Mouse (Mus musculus) hindbrain, embryonic 13.5 days (tissue): ENCODE results near the gene Bms1. TPM values are rescaled to one million over a fixed set of nuclear protein-coding genes. Genes with fewer than 3 reads are reported as not detected.

Experiments used
- ATAC-seq: fragments of 200-750 bp; cut with Nextera tagmentation; 2 replicates; pipeline ENCODE4 v1.8.0; 2017; ENCODE audit warnings: moderate TSS enrichment; ENCODE audit not compliant: low FRiP score
- H3K27ac ChIP-seq: fragments of 300-500 bp; sonication (generic); 2 replicates; pipeline ENCODE4 v1.5.1; 2015; ENCODE audit warnings: inconsistent platforms, mild to moderate bottlenecking, moderate library complexity
- H3K27me3 ChIP-seq: fragments of 300-500 bp; sonication (generic); 2 replicates; pipeline ENCODE4 v1.6.1; 2015; ENCODE audit warnings: mild to moderate bottlenecking, inconsistent platforms
- H3K36me3 ChIP-seq: fragments of 300-500 bp; sonication (generic); 2 replicates; pipeline ENCODE4 v1.6.1; 2015; ENCODE audit warnings: mild to moderate bottlenecking, inconsistent platforms
- H3K4me1 ChIP-seq: fragments of 300-500 bp; sonication (generic); replicated peaks from 2 replicates; pipeline ENCODE4 v1.6.1; 2015; ENCODE audit warnings: inconsistent platforms
- H3K4me2 ChIP-seq: fragments of 300-500 bp; sonication (generic); 2 replicates; pipeline ENCODE4 v1.6.1; 2015; ENCODE audit warnings: inconsistent platforms, mild to moderate bottlenecking, moderate library complexity
- H3K4me3 ChIP-seq: fragments of 300-500 bp; sonication (generic); 2 replicates; pipeline ENCODE4 v1.5.1; 2015; ENCODE audit warnings: mild to moderate bottlenecking, inconsistent platforms
- H3K9ac ChIP-seq: fragments of 300-500 bp; sonication (generic); 2 replicates; pipeline ENCODE4 v1.6.1; 2015; ENCODE audit warnings: mild to moderate bottlenecking, inconsistent platforms
- H3K9me3 ChIP-seq: fragments of 300-500 bp; sonication (generic); 2 replicates; pipeline ENCODE4 v1.6.1; 2016; ENCODE audit warnings: inconsistent platforms
- WGBS: fragments of 180-500 bp; shearing (Covaris S2); methylation state at CpG from one replicate; pipeline ENCODE4 v1.1.7; 2015; 5-methylcytosine and 5-hydroxymethylcytosine counted together
- microRNA-seq: library from miRNA; unstranded; fragments of <30 nt; microRNA quantifications from one replicate; pipeline ENCODE4, GENCODE M21; 2016
- polyA plus RNA-seq: library from polyadenylated mRNA; unstranded; fragments of >200 nt; fragmentation: Nextera tagmentation; extraction: Ambion mirVana; gene quantifications from 2 replicates; pipeline ENCODE4 v1.2.1, GENCODE M21; 2015

The Bms1 gene
- polyA plus RNA-seq, 1 experiment from 2014 or later: 24.9 TPM

GRCm38 (mm10) chr6:118348186-118348585, 71.1 kb downstream of the Bms1 start:
- no peak for ATAC-seq
- Histone ChIP-seq H3K36me3 (no peaks in the 10 kb centered on the region), H3K4me1 (peaks cover 3% of the 10 kb centered on the region; the same call in 1 of the 2 replicates), H3K27ac (no peak overlapping the region), H3K9ac (no peak overlapping the region), H3K4me3 (no peak overlapping the region), H3K27me3 (no peaks in the 10 kb centered on the region), H3K4me2 (no peak overlapping the region), H3K9me3 (no peaks in the 10 kb centered on the region)
- whole genome bisulfite sequencing: 76% methylated on average over 3 of the region's 3 CpGs

- ATAC-seq: no peak
- Histone ChIP-seq H3K9ac (no peak overlapping the region), H3K4me1 (peaks cover 3% of the 10 kb centered on the region; the same call in 1 of the 2 replicates), H3K27me3 (no peaks in the 10 kb centered on the region), H3K27ac (no peak overlapping the region), H3K9me3 (no peaks in the 10 kb centered on the region), H3K36me3 (no peaks in the 10 kb centered on the region), H3K4me3 (no peak overlapping the region), H3K4me2 (no peak overlapping the region)
- WGBS: 91% methylated on average over 8 of the region's 8 CpGs
Measured at GRCm38 (mm10) chr6:118347291-118347690, 72.0 kb downstream of the Bms1 start.

- Histone ChIP-seq H3K36me3 (no peaks in the 10 kb centered on the region), H3K4me1 (peaks cover 15% of the 10 kb centered on the region), H3K9ac (no peak overlapping the region), H3K9me3 (no peaks in the 10 kb centered on the region), H3K27me3 (no peaks in the 10 kb centered on the region), H3K27ac (no peak overlapping the region), H3K4me2 (no peak overlapping the region), H3K4me3 (no peak overlapping the region)
- no peak for ATAC-seq
- 90% methylated on average over 11 of the region's 11 CpGs for WGBS
Measured at GRCm38 (mm10) chr6:118341861-118342485, 77.3 kb downstream of the Bms1 start.

- H3K27me3 ChIP-seq: no peaks in the 10 kb centered on the region
- no peaks in the 10 kb centered on the region for H3K36me3 ChIP-seq
- WGBS: 67% methylated on average over 5 of the region's 5 CpGs
- no peak for ATAC-seq
- H3K4me3 ChIP-seq: no peak overlapping the region
- H3K4me2 ChIP-seq: no peak overlapping the region
- no peaks in the 10 kb centered on the region for H3K9me3 ChIP-seq
- H3K9ac ChIP-seq: no peak overlapping the region
- H3K27ac ChIP-seq: no peak overlapping the region
- H3K4me1 ChIP-seq: peaks cover 28% of the 10 kb centered on the region
Measured at GRCm38 (mm10) chr6:118337660-118338059, 81.6 kb downstream of the Bms1 start.

GRCm38 (mm10) chr6:118336541-118337480, 82.5 kb downstream of the Bms1 start:
- WGBS: 58% methylated on average over 14 of the region's 14 CpGs
- ATAC-seq: peak; percentile 36; the same call in 1 of the 2 replicates

GRCm38 (mm10) chr6:118335934-118336450, 83.3 kb downstream of the Bms1 start:
- 69% methylated on average over 5 of the region's 5 CpGs for WGBS
- no peaks in the 10 kb centered on the region for H3K27me3 ChIP-seq
- no peak overlapping the region for H3K9ac ChIP-seq
- no peak overlapping the region for H3K4me3 ChIP-seq
- 0 out of 2 replicates have a peak, but pooled peaks have one; percentile 39 for ATAC-seq
- peaks cover 28% of the 10 kb centered on the region for H3K4me1 ChIP-seq
- H3K4me2 ChIP-seq: no peak overlapping the region
- H3K36me3 ChIP-seq: no peaks in the 10 kb centered on the region
- no peaks in the 10 kb centered on the region for H3K9me3 ChIP-seq
- 0 out of 2 replicates have a peak overlapping the region, but pooled peaks have one; percentile 1 for H3K27ac ChIP-seq

More at GRCm38 (mm10) chr6:118336541-118337480, 82.5 kb downstream of the Bms1 start:
- Histone ChIP-seq H3K9ac (no peak overlapping the region), H3K4me1 (peaks cover 28% of the 10 kb centered on the region), H3K27me3 (no peaks in the 10 kb centered on the region), H3K4me2 (no peak overlapping the region), H3K9me3 (no peaks in the 10 kb centered on the region), H3K27ac (0 out of 2 replicates have a peak overlapping the region, but pooled peaks have one; percentile 26), H3K4me3 (no peak overlapping the region), H3K36me3 (no peaks in the 10 kb centered on the region)

GRCm38 (mm10) chr6:118333861-118334260, 85.4 kb downstream of the Bms1 start:
- WGBS: 87% methylated on average over 9 of the region's 9 CpGs
- no peaks in the 10 kb centered on the region for H3K36me3 ChIP-seq
- no peak overlapping the region for H3K9ac ChIP-seq
- no peak overlapping the region for H3K27ac ChIP-seq
- H3K27me3 ChIP-seq: no peaks in the 10 kb centered on the region
- H3K4me1 ChIP-seq: peaks cover 28% of the 10 kb centered on the region
- H3K4me3 ChIP-seq: no peak overlapping the region
- H3K4me2 ChIP-seq: no peak overlapping the region
- H3K9me3 ChIP-seq: no peaks in the 10 kb centered on the region
- ATAC-seq: no peak

Small RNA genes within 50 kb of the gene (microRNA-seq; reads per million reads assigned to microRNA genes)
- gene Gm25953: not detected

Other genes with a start within 250 kb of the Bms1 start
- 8.7 and 9.1 TPM in 2 replicates for gene Ret, start 221.8 kb downstream of the Bms1 start, polyA plus RNA-seq
- gene Zfp248, start 36.1 kb upstream of the Bms1 start, polyA plus RNA-seq: 16.7 and 18.4 TPM in 2 replicates
- gene Zfp9, start 59.8 kb upstream of the Bms1 start, polyA plus RNA-seq: 12.5 and 13.3 TPM in 2 replicates
- gene Ankrd26, start 142.8 kb upstream of the Bms1 start, polyA plus RNA-seq: 15.3 and 18.0 TPM in 2 replicates